Mouse (Mus musculus) E14TG2a.4 (cell line): ENCODE measurements at regions not wholly inside any gene's neighbourhood (a gene's known extent, or its start where the extent isn't known, plus 50 kb on each side); places are given as distances from the start of the nearest gene placed in this dataset.

ENCODE experiments used
- CTCF ChIP-seq: conservative IDR thresholded peaks from 2 replicates; pipeline ENCODE4 v1.5.1; 2014; ENCODE audit warnings: low read length
- NANOG ChIP-seq: IDR thresholded peaks from 2 replicates; pipeline ENCODE4 v1.6.1; 2014; ENCODE audit warnings: borderline replicate concordance, low read length, mixed read lengths

- TF ChIP-seq CTCF (no peak), NANOG (no peak)
Measured at GRCm38 (mm10) chrX:145602085-145602484, 97.1 kb upstream of the Amot start.
